Mouse (Mus musculus) neural tube, postnatal 0 days (tissue): ENCODE data around the gene Zfp945. TPM values are rescaled to one million over a fixed set of nuclear protein-coding genes. Genes with fewer than 3 reads are reported as not detected.

ENCODE experiments used
- polyA plus RNA-seq: library from polyadenylated mRNA; unstranded; fragments of >200 nt; fragmentation: Nextera tagmentation; extraction: Ambion mirVana; gene quantifications from 2 replicates; pipeline ENCODE4 v1.2.1, GENCODE M21; 2015

The Zfp945 gene
- polyA plus RNA-seq = 17.1 and 17.2 TPM in 2 replicates

GRCm38 (mm10) chr17:22866845-22867481 is at the start of gene Zfp945:
Zfp945 (minus strand) TSS chr17:22867134.

Other genes starting within 250 kb of the Zfp945 start
- not detected in 2 replicates for gene Vmn2r113, start 75.8 kb upstream of the Zfp945 start, polyA plus RNA-seq
- not detected in 2 replicates for gene Vmn2r-ps130, start 194.0 kb upstream of the Zfp945 start, polyA plus RNA-seq